Mouse (Mus musculus): Measurements from ENCODE around the gene Uba3. TPM values are rescaled to one million over a fixed set of nuclear protein-coding genes. Genes with fewer than 3 reads are reported as not detected.

The Uba3 gene
- polyA plus RNA-seq (2017; shearing (Covaris generic)) = 10 to 100 TPM; 34.9 to 41.1 TPM

DNA sequence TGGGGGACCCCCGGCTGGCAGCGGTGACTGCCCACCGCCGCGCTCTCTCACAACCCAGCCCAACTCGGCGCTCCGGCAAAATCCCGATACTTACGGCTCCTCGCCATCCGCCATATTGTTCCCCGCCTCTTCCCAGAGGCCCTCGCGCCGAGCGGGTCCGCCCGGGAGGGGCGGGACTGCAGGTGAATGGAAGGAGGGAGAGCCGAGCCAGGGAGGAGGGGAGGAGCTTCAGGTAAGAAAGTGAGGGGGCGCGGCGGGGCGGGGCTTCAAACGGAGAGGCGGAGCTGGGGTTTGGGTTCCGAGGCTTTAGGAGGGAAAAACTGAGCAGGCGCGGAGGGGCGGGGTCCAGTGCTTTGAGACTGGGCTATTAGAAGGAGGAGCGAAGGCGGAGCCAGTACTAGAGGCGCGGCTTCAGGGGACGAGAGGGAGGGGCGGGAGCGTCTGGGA lies at the start of gene Uba3:
Gene Uba3 (minus strand): TSS at position 209 of the 447 bp plus-strand sequence.

DNA sequence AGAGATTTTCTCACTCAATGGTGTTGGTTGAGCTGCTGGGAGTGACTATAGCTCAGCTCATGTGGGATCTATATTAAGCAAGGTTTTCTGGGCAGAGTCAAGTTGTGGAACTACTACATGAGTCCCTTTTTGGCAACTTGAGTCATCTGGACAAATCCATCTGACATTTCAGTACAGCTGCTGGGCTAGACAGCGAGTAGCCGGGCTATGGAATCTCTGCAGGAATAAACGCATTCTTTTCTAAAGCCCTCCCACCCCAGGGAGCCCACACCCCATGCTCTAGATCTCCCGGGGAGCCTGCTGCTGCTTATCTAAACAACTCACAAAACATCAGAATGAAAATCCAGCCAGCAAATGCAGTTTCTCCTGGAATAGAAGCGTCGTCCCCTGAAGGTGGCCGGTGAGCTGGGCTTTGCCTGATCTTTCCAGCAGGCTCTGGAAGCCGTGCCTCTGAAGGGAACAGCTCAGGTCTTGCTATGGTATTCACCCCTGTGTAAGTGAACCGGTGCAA lies 47.3 kb upstream of the Uba3 start, which contains the start of gene Lmod3:
Gene Lmod3 (minus strand): TSS at position 49 of the 511 bp plus-strand sequence.

DNA sequence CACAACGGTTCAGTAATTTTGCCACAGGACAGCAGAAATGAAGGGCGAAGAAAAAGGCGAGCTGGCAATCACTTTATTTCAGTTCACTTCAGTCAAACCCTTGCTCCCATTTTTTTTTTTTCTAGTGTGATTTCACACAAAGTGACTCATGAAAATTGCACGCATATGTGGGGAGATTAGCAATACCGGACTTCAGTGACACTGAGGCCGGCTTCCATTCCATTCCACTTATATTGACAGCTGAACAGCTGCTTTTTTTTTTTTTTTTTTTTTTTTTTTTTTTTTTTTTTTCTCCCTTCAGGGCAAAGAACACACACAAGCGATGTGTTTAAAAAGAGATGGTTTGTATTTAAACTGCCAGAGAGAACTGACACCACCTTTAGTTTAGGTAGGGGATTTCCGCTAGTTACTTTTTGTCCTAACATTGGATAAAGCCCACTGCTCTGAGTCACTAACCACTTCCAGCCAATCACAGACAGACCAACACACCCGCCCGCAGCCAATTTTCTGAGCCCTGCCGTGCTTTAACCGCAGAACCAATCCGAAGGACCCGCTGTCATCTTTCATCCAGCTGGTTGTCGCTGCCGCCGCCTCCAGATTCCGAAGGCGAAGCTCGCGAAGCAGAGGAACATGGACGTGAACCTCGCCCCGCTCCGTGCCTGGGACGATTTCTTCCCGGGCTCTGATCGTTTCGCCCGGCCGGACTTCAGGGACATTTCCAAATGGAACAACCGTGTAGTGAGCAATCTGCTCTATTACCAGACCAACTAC lies 4.9 kb upstream of the Uba3 start, which contains the start of gene Arl6ip5:
Gene Arl6ip5 (plus strand): TSS at position 499 of the 771 bp plus-strand sequence.

DNA sequence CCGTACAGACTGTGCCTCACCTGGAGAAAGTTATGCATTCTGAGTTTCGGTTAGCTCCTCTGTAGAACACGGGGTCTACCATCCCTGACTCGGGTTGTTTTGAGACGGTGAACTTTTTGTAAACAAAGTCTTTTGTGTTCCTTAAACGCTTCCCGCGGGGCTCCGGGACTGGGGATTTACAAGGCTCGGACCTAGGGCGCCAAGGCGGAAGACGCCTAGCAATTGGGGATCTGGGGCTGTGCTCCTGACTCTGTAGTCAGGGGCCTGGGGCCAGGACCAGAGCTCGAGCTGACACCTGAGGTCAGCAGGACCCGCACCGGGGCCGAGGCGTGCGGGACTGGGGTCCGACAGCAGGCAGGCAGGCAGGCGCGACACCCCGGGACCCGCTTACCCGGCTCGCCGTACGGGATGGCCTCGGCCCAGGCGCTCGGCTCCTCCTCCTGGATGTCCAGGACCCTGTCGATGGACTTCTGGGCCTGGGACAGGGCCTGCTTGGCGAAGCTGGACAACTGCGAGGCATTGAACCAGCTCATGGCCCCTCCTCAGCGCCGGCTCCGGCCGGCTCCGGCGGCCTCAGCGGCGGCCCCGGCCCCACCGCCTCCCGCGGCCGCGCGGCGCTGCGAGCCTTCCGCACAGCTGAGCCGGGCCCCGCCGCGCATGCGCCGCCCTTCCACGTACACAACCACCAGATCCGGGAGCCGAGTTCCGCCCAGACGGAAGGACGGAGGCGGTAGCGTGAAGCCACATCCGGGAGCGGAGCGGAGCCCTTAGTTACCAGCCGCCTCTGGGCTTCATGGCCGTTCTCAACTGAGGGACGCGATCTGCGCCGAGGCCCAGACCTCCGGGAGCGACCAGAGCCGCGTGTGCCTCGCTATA lies 26.7 kb downstream of the Uba3 start, which contains the start of gene Tmf1:
Gene Tmf1 (minus strand): TSS at position 632 of the 876 bp plus-strand sequence.

DNA sequence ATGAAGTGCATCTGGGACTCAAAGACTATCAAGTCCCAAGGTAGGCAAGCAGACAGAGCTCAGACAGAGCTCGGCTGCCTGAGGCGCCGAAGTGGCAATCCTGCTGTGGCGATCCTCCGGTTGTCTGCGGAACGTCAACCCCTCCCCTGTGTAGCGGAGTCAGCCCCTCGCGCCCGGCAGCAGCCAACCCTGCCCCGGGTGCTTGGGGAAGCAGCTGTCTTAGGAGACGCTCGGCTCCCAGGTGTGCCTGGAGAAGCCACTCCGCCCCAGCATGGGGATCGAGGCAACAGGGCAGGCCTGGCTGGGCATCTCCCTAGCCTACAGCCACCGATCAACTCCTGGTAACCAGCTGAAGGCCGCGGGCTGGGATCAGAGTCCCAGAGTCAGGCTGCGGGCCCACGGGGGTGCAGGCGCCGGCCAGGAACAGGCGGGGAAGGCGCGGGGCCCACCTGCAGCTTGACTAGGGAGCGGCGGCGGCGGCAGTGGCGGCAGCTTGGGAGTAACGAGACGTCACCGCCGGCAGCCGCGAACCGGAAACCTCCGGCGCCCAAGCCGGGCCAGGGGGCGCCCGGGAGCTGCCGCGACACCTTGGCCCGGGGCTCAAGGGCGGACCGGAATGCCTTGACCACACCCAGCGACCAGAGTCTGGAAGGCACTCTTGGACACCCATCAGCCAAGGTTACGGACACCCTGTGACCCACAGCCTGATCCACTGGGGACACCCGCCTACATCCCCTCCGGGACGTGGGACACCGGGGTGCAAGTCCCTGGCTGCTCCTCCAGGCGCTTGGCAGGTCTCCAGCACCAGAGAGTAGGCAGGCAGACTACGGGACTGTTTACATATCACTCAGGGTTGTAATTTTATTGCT lies 56.8 kb downstream of the Uba3 start, which contains the start of gene Eogt:
Gene Eogt (minus strand): TSS at position 800 of the 869 bp plus-strand sequence.

Other genes with a start within 250 kb of the Uba3 start
- under 1 TPM in 1 of 2 experiments, not detected in 1; 0.16 TPM for gene Fam19a4, start 145.2 kb downstream of the Uba3 start, polyA plus RNA-seq (2017; shearing (Covaris generic))
- 10 to 100 TPM; 18.1 to 19.6 TPM for gene Eogt, start 56.5 kb downstream of the Uba3 start, polyA plus RNA-seq (2017; shearing (Covaris generic))
- gene Tmf1, start 26.5 kb downstream of the Uba3 start, polyA plus RNA-seq (2017; shearing (Covaris generic)) = 10 to 100 TPM; 24.5 to 30.3 TPM
- gene Arl6ip5, start 5.0 kb upstream of the Uba3 start, polyA plus RNA-seq (2017; shearing (Covaris generic)) = 100 to 1,000 TPM; 208 to 212 TPM
- gene Lmod3, start 47.1 kb upstream of the Uba3 start, polyA plus RNA-seq (2017; shearing (Covaris generic)) = not detected